Mouse (Mus musculus): ENCODE results near the gene Hist1h3a. TPM values are rescaled to one million over a fixed set of nuclear protein-coding genes. Genes with fewer than 3 reads are reported as not detected.
"Not testable (repeated sequence)": the region's sequence is repeated elsewhere in the genome, so short reads cannot be mapped to it uniquely, and the experiment has no call there.

Hist1h3a gene
- polyA plus RNA-seq, 1 experiment from 2014 or later, result 5.5 TPM

GRCm38 (mm10) chr13:23717593-23718245, 44.5 kb downstream of the Hist1h3a start:
- not testable (repeated sequence) for ATAC-seq (ENCODE audit: low read depth); H3K36me3 ChIP-seq (ENCODE audit: control insufficient read depth, insufficient read depth, low read length); H3K9me3 ChIP-seq (ENCODE audit: control insufficient read depth, low read length); H3K9ac ChIP-seq (ENCODE audit: low read length); H3K27me3 ChIP-seq (ENCODE audit: control insufficient read depth, insufficient read depth, low read depth, low read length); H3K27ac ChIP-seq (ENCODE audit: low read length); H3K4me2 ChIP-seq (ENCODE audit: low read depth, low read length); H3K4me3 ChIP-seq (ENCODE audit: low read length); H3K4me1 ChIP-seq (replicated peaks; ENCODE audit: control insufficient read depth, insufficient read depth, low read length)
- 10% methylated on average over 2 of the region's 2 CpGs for WGBS

DNA sequence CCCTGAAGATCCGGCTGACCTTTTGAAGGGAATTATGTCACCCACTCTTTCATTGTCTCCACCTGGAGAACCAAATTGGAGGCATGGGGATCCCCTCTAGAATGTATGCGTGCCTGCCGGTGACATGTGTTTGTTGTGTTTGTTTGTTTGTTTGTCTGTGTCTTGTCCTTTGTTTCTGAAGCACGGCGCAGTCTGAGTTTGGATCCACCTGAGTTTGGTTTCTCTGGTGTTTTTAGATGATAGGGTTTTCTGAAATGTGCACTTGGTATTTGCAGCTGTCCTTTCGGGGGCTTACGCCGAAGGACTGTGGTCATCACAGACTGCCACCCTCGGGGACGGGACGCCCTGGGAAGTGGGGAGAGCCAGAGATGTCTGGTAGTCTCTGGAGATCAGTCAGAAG, 45.0 kb downstream of the Hist1h3a start:
- no peaks in the 10 kb centered on the region for H3K27me3 ChIP-seq (ENCODE audit: control insufficient read depth, insufficient read depth, low read depth, low read length)
- H3K9me3 ChIP-seq (ENCODE audit: control insufficient read depth, low read length), result no peaks in the 10 kb centered on the region
- H3K9ac ChIP-seq (ENCODE audit: low read length), result no peak overlapping the region
- no peak overlapping the region for H3K27ac ChIP-seq (ENCODE audit: low read length)
- H3K4me3 ChIP-seq (ENCODE audit: low read length), result no peak overlapping the region
- no peaks in the 10 kb centered on the region for H3K36me3 ChIP-seq (ENCODE audit: control insufficient read depth, insufficient read depth, low read length)
- H3K4me1 ChIP-seq (replicated peaks; ENCODE audit: control insufficient read depth, insufficient read depth, low read length), result no peaks in the 10 kb centered on the region
- ATAC-seq (ENCODE audit: low read depth), result no peak
- WGBS, result 46% methylated on average over 11 of the region's 11 CpGs
- no peak overlapping the region for H3K4me2 ChIP-seq (ENCODE audit: low read depth, low read length)

DNA sequence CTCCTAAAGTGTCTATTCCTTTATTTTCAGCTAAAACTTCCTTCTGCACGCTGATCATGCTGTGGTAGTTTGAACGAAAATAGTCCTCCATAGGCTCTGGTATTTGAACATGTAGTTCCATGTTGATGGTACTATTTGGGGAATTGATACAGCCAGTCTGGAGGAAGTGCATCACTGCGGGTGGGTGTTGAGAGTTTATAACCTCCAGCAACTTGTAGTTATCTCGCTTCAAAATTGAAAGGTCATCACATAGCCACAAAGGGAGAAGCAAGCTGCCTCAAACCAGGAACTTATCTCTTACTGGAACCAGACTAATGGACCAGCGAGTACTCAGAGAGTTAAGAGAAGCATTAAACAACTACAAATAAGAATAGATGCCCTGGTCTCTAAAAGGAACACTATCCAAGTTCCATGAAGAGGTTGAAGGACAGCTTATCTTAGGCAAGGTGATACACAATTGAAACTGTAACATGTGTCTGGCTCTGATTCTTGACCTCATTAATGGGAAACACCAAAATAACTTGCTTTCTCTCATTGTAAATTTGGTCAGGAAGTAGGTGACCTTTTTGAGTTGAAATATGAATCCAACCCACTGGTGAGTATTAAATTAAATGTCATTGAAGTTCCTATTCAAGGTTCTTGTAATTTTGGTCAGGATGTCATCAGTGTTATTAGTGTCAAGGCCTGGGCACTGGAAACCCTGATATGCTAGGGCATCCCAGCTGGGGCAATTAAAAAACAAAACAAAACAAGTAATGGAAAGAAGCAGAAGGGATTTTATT, 45.7 kb downstream of the Hist1h3a start:
- H3K9ac ChIP-seq (ENCODE audit: low read length), result no peak overlapping the region
- H3K4me2 ChIP-seq (ENCODE audit: low read depth, low read length), result no peak overlapping the region
- no peak overlapping the region for H3K27ac ChIP-seq (ENCODE audit: low read length)
- H3K27me3 ChIP-seq (ENCODE audit: control insufficient read depth, insufficient read depth, low read depth, low read length), result no peaks in the 10 kb centered on the region
- H3K4me1 ChIP-seq (replicated peaks; ENCODE audit: control insufficient read depth, insufficient read depth, low read length), result no peaks in the 10 kb centered on the region
- no peaks in the 10 kb centered on the region for H3K9me3 ChIP-seq (ENCODE audit: control insufficient read depth, low read length)
- H3K4me3 ChIP-seq (ENCODE audit: low read length), result no peak overlapping the region
- no peak for ATAC-seq (ENCODE audit: low read depth)
- H3K36me3 ChIP-seq (ENCODE audit: control insufficient read depth, insufficient read depth, low read length), result no peaks in the 10 kb centered on the region
- WGBS, result 75% methylated on average over 5 of the region's 5 CpGs

Small RNA genes lying within 50 kb of the gene (microRNA-seq; reads per million reads assigned to microRNA genes)
- gene Gm44314, result not detected
- gene Gm44484, result not detected

Other genes starting within 250 kb of the Hist1h3a start
- 4.3 and 8.4 TPM in 2 replicates for gene Hist1h4h, start 231.3 kb downstream of the Hist1h3a start, polyA plus RNA-seq (2015; fragmentation: Nextera tagmentation; extraction: Ambion mirVana)
- gene Hist1h2af, start 228.5 kb downstream of the Hist1h3a start, polyA plus RNA-seq (2015; fragmentation: Nextera tagmentation; extraction: Ambion mirVana), result 7.1 and 8.0 TPM in 2 replicates
- gene Hist1h3g, start 227.0 kb downstream of the Hist1h3a start, polyA plus RNA-seq (2015; fragmentation: Nextera tagmentation; extraction: Ambion mirVana), result 5.6 and 6.2 TPM in 2 replicates
- 1.3 and 2.0 TPM in 2 replicates for gene Hist1h2bh, start 219.0 kb downstream of the Hist1h3a start, polyA plus RNA-seq (2015; fragmentation: Nextera tagmentation; extraction: Ambion mirVana)
- 0.49 and 0.93 TPM in 2 replicates for gene Hist1h3f, start 218.3 kb downstream of the Hist1h3a start, polyA plus RNA-seq (2015; fragmentation: Nextera tagmentation; extraction: Ambion mirVana)
- gene Hist1h4f, start 210.7 kb downstream of the Hist1h3a start, polyA plus RNA-seq (2015; fragmentation: Nextera tagmentation; extraction: Ambion mirVana), result 0.78 and 2.4 TPM in 2 replicates
- 0.58 and 0.79 TPM in 2 replicates for gene Hist1h1d, start 209.1 kb downstream of the Hist1h3a start, polyA plus RNA-seq (2015; fragmentation: Nextera tagmentation; extraction: Ambion mirVana)
- gene Hist1h3e, start 200.0 kb downstream of the Hist1h3a start, polyA plus RNA-seq (2015; fragmentation: Nextera tagmentation; extraction: Ambion mirVana), result 4.9 and 7.8 TPM in 2 replicates
- 71.9 and 83.6 TPM in 2 replicates for gene Hist1h2ae, start 191.2 kb downstream of the Hist1h3a start, polyA plus RNA-seq (2015; fragmentation: Nextera tagmentation; extraction: Ambion mirVana)
- 13.6 and 15.8 TPM in 2 replicates for gene Hist1h2bg, start 191.0 kb downstream of the Hist1h3a start, polyA plus RNA-seq (2015; fragmentation: Nextera tagmentation; extraction: Ambion mirVana)
- gene Hist1h2bf, start 188.2 kb downstream of the Hist1h3a start, polyA plus RNA-seq (2015; fragmentation: Nextera tagmentation; extraction: Ambion mirVana), result 4.8 and 6.8 TPM in 2 replicates
- 2.9 and 3.4 TPM in 2 replicates for gene Hist1h2ad, start 188.0 kb downstream of the Hist1h3a start, polyA plus RNA-seq (2015; fragmentation: Nextera tagmentation; extraction: Ambion mirVana)
- gene Hist1h3d, start 186.6 kb downstream of the Hist1h3a start, polyA plus RNA-seq (2015; fragmentation: Nextera tagmentation; extraction: Ambion mirVana), result 7.4 and 9.5 TPM in 2 replicates
- 130 and 135 TPM in 2 replicates for gene Hist1h4d, start 180.8 kb downstream of the Hist1h3a start, polyA plus RNA-seq (2015; fragmentation: Nextera tagmentation; extraction: Ambion mirVana)
- gene Hist1h2be, start 141.3 kb downstream of the Hist1h3a start, polyA plus RNA-seq (2015; fragmentation: Nextera tagmentation; extraction: Ambion mirVana), result 3.3 and 3.4 TPM in 2 replicates
- gene Hist1h1e, start 139.8 kb downstream of the Hist1h3a start, polyA plus RNA-seq (2015; fragmentation: Nextera tagmentation; extraction: Ambion mirVana), result 20.3 and 21.3 TPM in 2 replicates
- 2.2 and 2.3 TPM in 2 replicates for gene Hist1h2ac, start 78.4 kb downstream of the Hist1h3a start, polyA plus RNA-seq (2015; fragmentation: Nextera tagmentation; extraction: Ambion mirVana)
- 66.1 and 72.9 TPM in 2 replicates for gene Hist1h2bc, start 78.2 kb downstream of the Hist1h3a start, polyA plus RNA-seq (2015; fragmentation: Nextera tagmentation; extraction: Ambion mirVana)
- gene Hist1h1t, start 66.6 kb downstream of the Hist1h3a start, polyA plus RNA-seq (2015; fragmentation: Nextera tagmentation; extraction: Ambion mirVana), result 0.16 and 0.48 TPM in 2 replicates
- gene Hist1h4c, start 63.9 kb downstream of the Hist1h3a start, polyA plus RNA-seq (2015; fragmentation: Nextera tagmentation; extraction: Ambion mirVana), result 6.2 and 6.6 TPM in 2 replicates
- gene Hfe, start 51.5 kb downstream of the Hist1h3a start, polyA plus RNA-seq (2015; fragmentation: Nextera tagmentation; extraction: Ambion mirVana), result 11.2 and 13.7 TPM in 2 replicates
- 36.9 and 37.8 TPM in 2 replicates for gene Hist1h1c, start 23.6 kb downstream of the Hist1h3a start, polyA plus RNA-seq (2015; fragmentation: Nextera tagmentation; extraction: Ambion mirVana)
- gene Hist1h3c, start 16.8 kb downstream of the Hist1h3a start, polyA plus RNA-seq (2015; fragmentation: Nextera tagmentation; extraction: Ambion mirVana), result 5.9 and 9.7 TPM in 2 replicates
- 4.0 and 4.9 TPM in 2 replicates for gene Hist1h2bb, start 15.7 kb downstream of the Hist1h3a start, polyA plus RNA-seq (2015; fragmentation: Nextera tagmentation; extraction: Ambion mirVana)
- gene Hist1h2ab, start 11.3 kb downstream of the Hist1h3a start, polyA plus RNA-seq (2015; fragmentation: Nextera tagmentation; extraction: Ambion mirVana), result 33.4 and 44.6 TPM in 2 replicates
- 13.3 and 14.0 TPM in 2 replicates for gene Hist1h3b, start 10.1 kb downstream of the Hist1h3a start, polyA plus RNA-seq (2015; fragmentation: Nextera tagmentation; extraction: Ambion mirVana)
- gene Hist1h4b, start 5.4 kb downstream of the Hist1h3a start, polyA plus RNA-seq (2015; fragmentation: Nextera tagmentation; extraction: Ambion mirVana), result 5.1 and 6.6 TPM in 2 replicates
- 1.2 TPM in 1 of 2 replicates, not detected in the other for gene Hist1h4a, start 1.2 kb downstream of the Hist1h3a start, polyA plus RNA-seq (2015; fragmentation: Nextera tagmentation; extraction: Ambion mirVana)
- 2.1 and 4.3 TPM in 2 replicates for gene Hist1h1a, start 1.3 kb upstream of the Hist1h3a start, polyA plus RNA-seq (2015; fragmentation: Nextera tagmentation; extraction: Ambion mirVana)
- gene Trim38, start 7.5 kb upstream of the Hist1h3a start, polyA plus RNA-seq (2015; fragmentation: Nextera tagmentation; extraction: Ambion mirVana), result not detected in 2 replicates
- gene Slc17a2, start 44.6 kb upstream of the Hist1h3a start, polyA plus RNA-seq (2015; fragmentation: Nextera tagmentation; extraction: Ambion mirVana), result not detected in 2 replicates
- not detected in 2 replicates for gene Slc17a3, start 77.0 kb upstream of the Hist1h3a start, polyA plus RNA-seq (2015; fragmentation: Nextera tagmentation; extraction: Ambion mirVana)
- not detected in 2 replicates for gene Slc17a1, start 105.4 kb upstream of the Hist1h3a start, polyA plus RNA-seq (2015; fragmentation: Nextera tagmentation; extraction: Ambion mirVana)
- gene Slc17a4, start 152.6 kb upstream of the Hist1h3a start, polyA plus RNA-seq (2015; fragmentation: Nextera tagmentation; extraction: Ambion mirVana), result not detected in 2 replicates
- gene Hist1h2ba, start 171.8 kb upstream of the Hist1h3a start, polyA plus RNA-seq (2015; fragmentation: Nextera tagmentation; extraction: Ambion mirVana), result not detected in 2 replicates
- not detected in 2 replicates for gene Hist1h2aa, start 172.1 kb upstream of the Hist1h3a start, polyA plus RNA-seq (2015; fragmentation: Nextera tagmentation; extraction: Ambion mirVana)
- gene Scgn, start 228.8 kb upstream of the Hist1h3a start, polyA plus RNA-seq (2015; fragmentation: Nextera tagmentation; extraction: Ambion mirVana), result not detected in 2 replicates